Mouse (Mus musculus): ENCODE measurements around the gene Fsd1.
A peak's percentile ranks its signal among the peaks of the same experiment; 100 is the strongest.
"Not testable (repeated sequence)": the region's sequence is repeated elsewhere in the genome, so short reads cannot be mapped to it uniquely, and the experiment has no call there.

The Fsd1 gene

GRCm38 (mm10) chr17:55986030-55986961 is at the start of gene Fsd1:
Gene Fsd1, plus strand, starts transcription at chr17:55986509.
- DNase-seq: peak; percentile 48

DNA sequence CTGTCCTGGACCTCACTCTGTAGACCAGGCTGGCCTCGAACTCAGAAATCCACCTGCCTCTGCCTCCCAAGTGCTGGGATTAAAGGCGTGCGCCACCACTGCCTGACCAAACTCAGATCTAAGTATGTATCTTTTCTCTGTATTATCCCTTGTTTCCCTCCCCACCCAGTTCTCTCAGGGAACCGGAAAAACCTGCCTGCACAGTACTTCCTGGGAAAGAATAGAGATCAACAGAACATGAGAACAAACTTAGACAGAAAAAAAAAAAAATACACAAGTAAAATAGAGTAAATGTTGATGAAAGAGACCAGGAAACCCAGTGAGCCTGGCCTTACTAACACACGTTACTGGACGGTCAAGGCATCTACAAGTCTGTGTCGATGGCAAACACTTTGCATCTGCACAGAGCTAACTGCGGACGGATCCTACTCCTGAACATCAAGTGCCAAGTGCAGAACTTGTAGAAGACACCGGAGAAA is 41.9 kb upstream of the Fsd1 start:
- not testable (repeated sequence) for DNase-seq

- peak; percentile 83 for DNase-seq
Observed at GRCm38 (mm10) chr17:55944866-55945682, 41.2 kb upstream of the Fsd1 start.

DNA sequence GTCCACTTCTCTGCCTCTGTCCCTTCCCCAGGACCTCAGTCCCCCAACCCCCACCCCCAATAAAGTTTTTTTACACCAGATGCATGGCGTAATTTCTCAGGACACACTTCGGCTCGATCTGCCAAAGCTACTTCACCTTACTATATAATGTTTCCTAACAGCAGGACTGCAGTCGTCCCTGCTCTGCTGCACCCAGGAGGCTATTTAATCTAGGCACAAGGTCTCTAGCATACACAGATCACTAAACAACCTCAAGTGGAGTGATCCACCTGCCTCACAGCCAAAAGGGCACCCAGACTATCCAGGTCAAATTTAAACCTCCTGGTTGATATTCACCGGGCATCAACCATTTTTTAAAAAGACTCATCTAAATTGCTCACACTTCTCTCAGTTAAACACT is 40.6 kb upstream of the Fsd1 start:
- no peak for DNase-seq

DNA sequence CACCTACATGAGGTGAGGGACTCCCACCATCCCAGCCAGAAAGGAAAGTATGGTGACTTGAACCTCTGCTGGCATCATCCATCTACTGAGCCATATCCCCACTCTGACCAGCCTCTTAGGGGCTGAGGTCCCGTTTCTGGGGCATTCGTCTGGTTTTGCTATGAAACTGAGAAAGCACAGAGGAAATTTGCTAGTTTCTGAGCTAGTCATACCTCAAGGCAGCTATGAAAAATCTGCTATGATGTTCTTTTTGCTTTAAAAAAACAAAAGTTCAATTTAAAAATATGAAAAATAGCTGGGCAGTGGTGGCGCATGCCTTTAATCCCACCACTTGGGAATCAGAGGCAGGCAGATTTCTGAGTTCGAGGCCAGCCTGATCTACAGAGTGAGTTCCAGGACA is 37.7 kb upstream of the Fsd1 start:
- DNase-seq: no peak

DNA sequence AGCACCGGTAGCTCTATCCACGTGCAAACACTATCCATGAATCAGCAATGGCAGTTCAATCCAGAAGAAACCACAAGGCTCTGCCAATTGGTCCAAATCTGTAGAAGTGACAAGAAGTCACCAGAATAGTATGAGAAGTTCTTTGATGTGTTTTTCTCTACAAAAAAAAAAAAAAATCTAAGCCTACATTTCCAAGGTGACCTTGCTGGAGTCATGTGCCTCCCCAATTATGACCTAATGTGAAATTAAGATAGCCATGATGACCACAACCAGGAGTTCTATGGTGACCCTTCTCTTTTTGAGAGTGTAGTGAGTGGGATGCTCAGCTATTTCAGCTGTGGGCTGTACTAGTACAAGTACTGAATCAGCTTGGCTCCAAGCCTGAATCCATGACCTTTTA is 36.9 kb upstream of the Fsd1 start, which contains the start of gene Zfp119b:
Zfp119b (minus strand) TSS at position 101 of the 400 bp plus-strand sequence.
- DNase-seq: no peak

DNA sequence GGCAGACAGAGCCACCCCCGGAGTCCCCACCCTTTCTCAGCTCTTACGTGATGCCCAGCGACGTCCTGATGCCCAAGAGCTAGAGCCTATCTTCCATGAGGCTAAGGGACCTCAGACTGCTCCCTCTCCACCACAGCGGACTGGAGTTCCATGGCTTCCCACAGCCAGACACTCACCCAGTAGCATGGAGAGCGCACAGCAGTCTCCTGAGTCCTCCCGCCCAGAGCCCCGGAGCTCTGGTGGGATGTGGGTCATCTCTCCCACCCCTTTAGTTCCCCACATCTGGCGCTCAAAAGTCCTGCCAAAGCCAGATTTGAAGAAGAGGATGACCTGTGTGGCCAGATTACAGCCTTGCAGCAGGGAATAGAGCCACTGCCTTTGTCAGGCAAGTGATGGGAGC is 35.7 kb upstream of the Fsd1 start:
- no peak for DNase-seq

DNA sequence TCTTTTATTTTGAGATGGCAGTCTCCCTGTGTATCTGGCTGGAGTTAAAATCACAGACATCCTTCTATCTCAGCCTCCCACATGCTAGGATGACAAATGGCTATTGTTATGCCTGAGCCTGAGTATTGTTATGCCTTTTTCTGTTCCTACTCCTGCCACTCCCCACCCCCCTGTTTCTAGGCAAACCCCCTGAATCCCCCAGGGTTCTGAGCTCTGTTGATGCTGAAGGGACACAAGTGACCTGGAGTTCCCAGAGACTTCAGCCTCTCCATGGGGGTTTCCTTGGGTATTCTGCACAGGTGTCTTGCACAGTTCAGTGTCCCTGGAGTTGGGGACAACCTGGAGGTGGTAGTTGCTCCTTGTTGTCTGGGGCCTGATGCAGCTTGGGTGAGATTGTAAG is 34.3 kb upstream of the Fsd1 start:
- no peak for DNase-seq

DNA sequence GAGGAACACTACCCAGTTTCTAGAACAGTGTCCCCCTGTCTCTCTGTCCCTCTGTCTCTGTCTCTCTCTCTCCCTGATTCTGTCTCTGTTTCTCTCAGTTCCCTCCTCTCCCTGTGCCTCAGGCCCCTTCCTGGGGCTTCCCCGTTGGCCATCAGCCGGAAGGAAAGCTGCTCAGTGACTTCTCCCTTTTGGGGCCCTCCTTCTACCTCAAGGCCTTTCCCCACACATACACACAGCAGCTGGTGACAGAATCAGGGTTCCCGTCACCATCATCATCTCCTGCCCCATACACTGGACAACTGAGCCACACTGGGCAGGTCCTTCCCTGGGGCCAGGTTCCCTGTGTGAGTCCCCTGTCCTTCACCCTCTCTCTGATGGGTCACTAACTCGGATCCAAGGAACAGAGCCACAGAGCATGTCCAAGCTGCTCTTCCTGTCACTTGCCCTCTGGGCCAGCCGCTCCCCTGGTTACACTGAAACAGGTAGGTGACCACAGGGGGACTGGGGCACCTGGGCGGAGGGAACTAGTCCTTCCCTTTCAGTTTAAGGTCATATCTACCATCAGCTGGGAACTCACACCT is 33.8 kb upstream of the Fsd1 start, which contains the start of gene Ebi3:
Ebi3 (plus strand) TSS at position 194 of the 581 bp plus-strand sequence.
- no peak for DNase-seq

GRCm38 (mm10) chr17:55953751-55954150 is 32.6 kb upstream of the Fsd1 start:
- DNase-seq: no peak

DNA sequence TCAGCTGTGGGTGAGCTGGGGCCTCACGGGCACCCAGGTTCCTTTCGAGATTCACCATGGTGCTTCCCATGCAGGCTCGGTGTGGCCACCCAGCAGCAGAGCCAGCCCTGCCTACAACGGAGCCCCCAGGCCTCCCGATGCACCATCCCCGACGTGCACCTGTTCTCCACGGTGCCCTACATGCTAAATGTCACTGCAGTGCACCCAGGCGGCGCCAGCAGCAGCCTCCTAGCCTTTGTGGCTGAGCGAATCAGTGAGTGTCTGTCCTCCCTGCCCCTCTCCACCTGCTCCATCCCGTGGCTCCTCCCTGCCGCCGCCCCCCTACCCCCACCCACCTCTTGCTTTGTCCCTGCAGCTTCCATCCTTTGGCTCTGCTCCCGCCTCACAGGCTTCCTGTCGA is 32.1 kb upstream of the Fsd1 start:
- DNase-seq: no peak

DNA sequence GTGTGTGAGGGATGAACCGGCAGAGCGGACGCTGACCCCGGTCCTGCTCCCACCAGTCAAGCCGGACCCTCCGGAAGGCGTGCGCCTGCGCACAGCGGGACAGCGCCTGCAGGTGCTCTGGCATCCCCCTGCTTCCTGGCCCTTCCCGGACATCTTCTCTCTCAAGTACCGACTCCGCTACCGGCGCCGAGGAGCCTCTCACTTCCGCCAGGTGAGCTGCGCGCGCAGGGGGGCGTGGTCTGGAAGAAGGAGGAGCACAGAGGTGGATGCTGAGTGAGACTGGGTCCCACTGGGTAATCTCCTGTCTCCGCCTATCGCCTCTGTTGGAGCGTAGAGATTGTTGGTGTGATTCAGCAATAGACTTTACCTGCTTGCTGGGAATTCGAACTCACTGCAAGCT is 30.2 kb upstream of the Fsd1 start:
- DNase-seq: peak; percentile 84

DNA sequence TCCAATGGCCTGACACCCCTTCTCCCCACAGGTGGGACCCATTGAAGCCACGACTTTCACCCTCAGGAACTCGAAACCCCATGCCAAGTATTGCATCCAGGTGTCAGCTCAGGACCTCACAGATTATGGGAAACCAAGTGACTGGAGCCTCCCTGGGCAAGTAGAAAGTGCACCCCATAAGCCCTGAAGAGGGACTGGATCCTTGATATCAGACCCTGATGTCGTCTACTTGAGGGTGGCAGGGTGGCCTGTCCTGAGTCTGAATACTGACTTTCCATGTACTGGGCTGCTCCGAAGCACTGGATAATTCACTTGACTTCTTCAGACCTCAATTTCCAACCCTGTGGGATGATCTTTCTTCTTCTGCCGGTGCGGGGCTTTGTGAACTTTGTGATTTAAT is 29.7 kb upstream of the Fsd1 start:
- DNase-seq: no peak

GRCm38 (mm10) chr17:55957168-55957567 is 29.1 kb upstream of the Fsd1 start:
- DNase-seq: peak; percentile 77

DNA sequence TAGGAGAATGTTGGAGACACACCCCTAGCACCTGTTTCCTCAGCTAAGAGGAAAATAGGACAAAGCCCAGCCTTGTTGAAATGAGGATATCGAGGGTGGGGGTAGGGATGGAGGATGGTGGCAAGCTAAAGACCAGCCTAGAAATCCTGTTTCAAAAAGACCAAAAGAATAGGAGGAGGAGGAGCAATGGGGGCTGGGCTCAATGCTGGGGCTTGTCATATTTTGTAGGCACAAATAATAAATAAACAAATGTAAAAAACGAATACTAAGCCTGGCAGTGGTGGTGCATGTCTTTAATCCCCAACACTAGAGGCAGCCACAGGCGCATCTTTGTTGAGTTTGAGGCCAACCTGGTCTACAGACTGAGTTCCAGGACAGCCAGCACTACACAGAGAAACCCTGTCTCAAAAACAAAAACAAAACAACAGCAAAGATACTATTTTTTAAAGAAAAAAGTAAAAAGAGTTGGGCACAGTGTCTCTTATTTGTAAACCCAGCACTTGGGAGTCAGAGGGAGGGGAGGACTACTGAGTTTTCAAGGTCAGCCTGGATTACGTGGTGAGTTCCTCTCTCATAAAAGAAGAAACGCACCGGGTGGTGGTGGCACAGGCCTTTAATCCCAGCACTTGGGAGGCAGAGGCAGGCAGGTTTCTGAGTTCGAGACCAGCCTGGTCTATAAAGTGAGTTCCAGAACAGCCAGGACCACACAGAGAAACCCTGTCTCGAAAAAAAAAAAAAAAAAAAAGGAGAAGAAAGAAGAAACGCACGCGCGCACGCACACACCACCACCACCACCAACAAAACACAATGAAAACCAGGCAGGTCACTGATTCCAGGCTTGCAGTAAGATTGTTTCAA is 28.4 kb upstream of the Fsd1 start:
- DNase-seq: no peak

- DNase-seq: no peak
Observed at GRCm38 (mm10) chr17:55958584-55958886, 27.8 kb upstream of the Fsd1 start.

DNA sequence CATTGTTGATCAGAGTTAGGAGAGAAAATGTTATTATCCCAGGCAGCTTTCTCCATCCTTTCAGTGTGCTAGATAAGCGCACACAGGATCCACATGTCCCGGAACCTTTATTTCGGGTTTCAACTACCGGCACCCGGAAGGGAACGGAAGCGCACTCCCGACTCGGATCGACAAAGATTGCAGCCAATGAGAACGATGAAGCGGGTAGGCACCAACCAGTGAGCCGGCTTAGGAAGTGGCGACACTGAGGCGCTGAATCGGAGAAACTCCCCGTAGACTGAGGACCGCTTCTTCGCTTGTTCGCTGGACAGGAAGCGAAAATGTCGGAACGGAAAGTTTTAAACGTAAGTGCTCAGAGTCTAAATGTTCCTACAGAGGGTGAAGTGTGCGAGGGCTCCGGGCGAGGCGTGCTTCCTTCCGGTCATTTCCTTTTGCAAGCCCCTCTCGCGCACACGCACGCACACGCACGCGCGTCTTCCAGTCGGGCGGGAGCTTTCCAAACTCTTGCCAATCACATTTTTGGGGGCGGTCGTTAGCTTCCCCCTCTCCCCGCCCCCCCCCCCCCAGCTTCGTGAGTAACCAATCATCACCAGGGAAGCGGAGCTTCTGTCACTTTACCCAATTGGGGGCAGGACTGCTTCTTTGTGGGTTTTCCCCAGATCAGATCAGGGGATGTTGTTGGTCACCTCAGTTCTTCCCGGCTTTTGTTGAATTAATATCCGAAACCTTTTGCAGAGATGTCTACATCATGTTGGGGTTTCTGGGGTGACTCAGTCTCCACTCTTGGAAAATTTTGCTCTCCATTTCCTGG is 27.2 kb upstream of the Fsd1 start, which contains the start of gene Yju2:
Yju2 (plus strand) TSS at position 182 of the 811 bp plus-strand sequence.
- peak; percentile 91 for DNase-seq

GRCm38 (mm10) chr17:55959946-55960740 is 26.2 kb upstream of the Fsd1 start:
- DNase-seq: no peak

- no peak for DNase-seq
Observed at GRCm38 (mm10) chr17:55960791-55961190, 25.5 kb upstream of the Fsd1 start.

GRCm38 (mm10) chr17:55961631-55962030 is 24.7 kb upstream of the Fsd1 start:
- no peak for DNase-seq

Data from thymus, postnatal 14 days (tissue).